19 mouse cellular contexts compared by ENCODE assay signal in genomic region chr9:103841199-103841598, GRCm38 (mm10).
"Had no signal": no experiment of that assay in that cellular context is flagged by ENCODE, and none has a peak within 500 bp of the region (broad histone marks: within the 10 kb centered on the region; RNA-seq: fewer than 3 reads in every experiment).

No protein-coding gene starts in this region.

- ATAC-seq: forebrain, embryonic 13.5 days; forebrain, embryonic 14.5 days; forebrain, embryonic 15.5 days; forebrain, embryonic 16.5 days; forebrain, postnatal 0 days had no signal

- DNase-seq: cerebellum, adult 2 months; cerebellum, adult 8-10 months; cerebellum, adult 9-10 months; cerebellum, adult 9-11 months; cerebellum, postnatal 10 days; cerebellum, postnatal 25 days; cerebellum, postnatal 36 days; embryo, embryonic 11 days; forebrain, postnatal 0 days; gastrocnemius, adult 2 months; gastrocnemius, postnatal 10 days; gastrocnemius, postnatal 14 days; gastrocnemius, postnatal 36 days; heart, adult 18-20 months; heart, adult 2 months had no signal
